Mouse (Mus musculus) MEL (cell line): ENCODE measurements around the gene Acnat1.

ENCODE experiments used
- CTCF ChIP-seq, 3 experiments: IDR thresholded peaks in 2 of 3; conservative IDR thresholded peaks in 1 of 3; 2 replicates each; pipeline ENCODE4 v1.5.1; 2011 to 2012; ENCODE audit warnings: low read length in 3 of 3, low read depth in 2 of 3, mild to moderate bottlenecking in 2 of 3, improper control_type of control experiment in 1 of 3, inconsistent platforms in 1 of 3, mixed read lengths in 1 of 3, moderate library complexity in 1 of 3; ENCODE audit not compliant: control insufficient read depth in 1 of 3, insufficient read depth in 1 of 3, poor library complexity in 1 of 3, severe bottlenecking in 1 of 3
- ETS1 ChIP-seq: IDR thresholded peaks from 2 replicates; pipeline ENCODE4 v1.6.1; 2012; ENCODE audit warnings: low read depth, mild to moderate bottlenecking, inconsistent platforms, low read length, improper control_type of control experiment, moderate library complexity
- POLR2AphosphoS5 ChIP-seq: IDR thresholded peaks from 2 replicates; pipeline ENCODE4 v1.6.1; 2012; ENCODE audit warnings: low read depth, borderline replicate concordance, mild to moderate bottlenecking, inconsistent platforms, low read length, moderate library complexity, mixed read lengths

DNA sequence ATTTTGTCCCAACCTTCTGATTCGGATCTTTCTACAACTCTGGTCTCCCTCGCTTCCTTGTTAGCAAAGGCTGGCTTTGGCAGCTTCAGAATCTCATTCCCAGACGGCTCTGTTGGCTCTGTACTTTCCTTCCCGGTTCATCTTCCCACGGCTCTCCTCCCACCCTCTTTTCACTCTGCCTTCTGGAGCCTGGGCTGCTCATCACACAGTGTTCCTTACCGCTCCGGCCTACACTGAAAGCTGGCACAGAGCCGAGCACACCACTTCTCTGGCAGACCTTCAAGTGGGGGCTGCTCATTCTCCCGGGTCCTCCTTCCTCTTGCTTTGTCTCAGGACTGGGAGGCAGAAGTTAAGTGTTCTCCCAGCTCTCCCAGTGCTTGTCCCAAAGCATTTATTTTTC is 48.9 kb upstream of the Acnat1 start:
- TF ChIP-seq CTCF (IDR thresholded peaks at IDR 0.05 in 2 of 3, conservative IDR thresholded peaks at IDR 0.05 in 1 of 3; ENCODE audit: control insufficient read depth in 1 of 3, insufficient read depth in 1 of 3, low read depth in 2 of 3, low read length in 3 of 3, poor library complexity in 1 of 3, severe bottlenecking in 1 of 3): no peak
- TF ChIP-seq ETS1: no peak
- TF ChIP-seq POLR2AphosphoS5: no peak
